Mouse (Mus musculus): Measurements from ENCODE around the gene Bcor.

The Bcor gene

DNA sequence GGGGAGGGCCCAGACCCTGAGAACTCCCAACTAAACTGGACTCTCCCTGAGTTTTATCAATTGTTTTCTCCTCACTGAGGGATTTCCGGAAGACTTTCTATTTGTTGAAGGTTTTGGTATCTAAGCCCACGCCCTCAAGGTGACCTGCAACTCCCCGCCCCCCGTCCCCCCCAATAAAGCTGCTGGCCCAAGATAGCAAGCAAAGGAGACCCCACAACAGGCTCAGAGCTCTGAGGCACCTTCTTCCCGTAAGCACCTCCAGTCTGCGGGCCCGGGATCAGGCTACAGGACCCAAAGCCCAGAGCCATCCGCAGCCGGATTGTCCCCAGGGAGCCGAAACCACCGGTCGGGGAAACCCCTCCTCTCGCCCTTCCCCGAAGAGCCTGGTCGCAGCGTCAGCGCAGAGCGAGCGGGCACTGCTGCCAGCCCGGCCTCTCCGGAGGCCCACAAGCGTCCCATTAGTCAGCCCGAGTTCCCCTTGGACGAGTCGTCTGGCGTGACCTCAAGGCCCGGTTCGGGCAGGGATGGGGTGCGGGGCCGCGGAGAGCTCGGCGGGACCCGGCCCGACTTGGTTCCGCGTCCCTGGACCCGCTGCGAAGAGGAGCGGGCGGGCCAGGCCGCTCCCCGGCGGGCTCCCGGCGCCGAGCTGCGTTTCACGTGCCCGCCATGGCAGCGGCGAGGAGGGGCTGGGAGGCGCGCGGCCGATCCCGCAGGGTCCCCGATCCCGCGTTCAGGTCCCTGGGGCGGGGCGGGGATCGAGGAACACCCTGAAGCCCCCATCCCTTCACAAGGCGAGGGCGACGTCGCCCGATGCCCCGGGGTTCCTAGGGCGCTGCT lies 73.3 kb downstream of the Bcor start:
- peak; percentile 40 for DNase-seq (ENCODE audit: low read depth, low spot score)

- no peak for DNase-seq (ENCODE audit: low read depth, low spot score)
These were observed 74.2 kb downstream of the Bcor start for GRCm38 (mm10) chrX:12085949-12086348.

DNA sequence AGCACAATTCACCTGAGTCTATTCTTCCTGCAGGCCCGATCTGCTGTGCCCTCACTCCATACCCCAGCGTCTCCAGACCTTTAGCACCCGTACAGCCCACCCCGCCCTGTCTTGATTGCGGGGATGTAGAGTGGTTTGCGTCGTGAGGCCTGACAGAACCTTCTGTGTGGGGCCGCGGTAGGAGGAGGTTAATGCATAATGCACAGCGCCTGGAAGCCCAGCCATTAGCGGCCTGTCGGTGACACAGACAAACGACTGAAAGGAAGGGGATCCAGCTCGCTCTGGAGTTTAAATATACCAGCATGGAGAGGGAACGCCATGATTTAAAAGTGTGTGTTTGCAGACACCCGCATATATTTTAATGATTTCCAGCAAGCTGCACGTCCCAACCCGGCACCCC lies 74.9 kb downstream of the Bcor start:
- peak; percentile 23 for DNase-seq (ENCODE audit: low read depth, low spot score)

DNA sequence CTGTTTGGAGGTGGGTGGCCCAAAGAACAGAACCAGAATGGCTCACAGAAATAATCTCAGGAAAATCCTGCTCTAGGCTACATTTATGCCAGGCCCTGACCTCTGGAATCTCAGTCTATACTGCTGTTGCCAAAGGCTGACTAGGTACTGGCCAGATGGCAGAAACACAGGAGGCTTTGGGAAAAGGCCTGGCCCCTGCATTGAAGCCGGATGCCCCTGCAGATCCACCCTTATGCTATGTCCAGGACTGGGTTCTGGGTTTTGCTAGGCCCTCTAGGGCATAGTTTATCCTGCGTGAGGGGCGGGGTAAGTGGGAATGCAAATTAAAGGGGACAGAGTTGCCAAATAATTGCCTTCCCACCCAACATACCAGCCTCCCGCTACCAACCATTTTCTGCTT lies 75.5 kb downstream of the Bcor start:
- no peak for DNase-seq (ENCODE audit: low read depth, low spot score)

GRCm38 (mm10) chrX:12083631-12084030 lies 76.5 kb downstream of the Bcor start:
- no peak for DNase-seq (ENCODE audit: low read depth, low spot score)

DNA sequence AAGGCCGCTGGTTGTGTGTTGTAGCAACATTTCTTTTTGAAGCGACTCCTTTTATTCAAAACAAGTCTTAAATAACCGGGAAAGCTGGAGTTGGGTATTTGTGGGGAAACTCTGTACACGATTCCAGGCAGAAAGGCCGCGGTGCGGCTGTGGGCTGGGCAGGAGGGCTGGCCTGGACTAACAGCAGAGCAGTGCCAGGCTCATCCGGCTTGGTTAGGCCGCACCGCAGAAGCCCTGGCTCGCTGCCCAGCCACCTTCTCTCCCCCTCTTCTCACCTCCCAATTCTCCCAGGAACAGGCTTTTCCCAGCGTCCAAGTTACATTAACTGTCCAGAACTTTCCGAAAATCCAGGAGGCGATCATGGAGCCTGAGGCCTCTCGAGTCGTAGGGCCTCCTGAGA lies 77.4 kb downstream of the Bcor start:
- no peak for DNase-seq (ENCODE audit: low read depth, low spot score)

DNA sequence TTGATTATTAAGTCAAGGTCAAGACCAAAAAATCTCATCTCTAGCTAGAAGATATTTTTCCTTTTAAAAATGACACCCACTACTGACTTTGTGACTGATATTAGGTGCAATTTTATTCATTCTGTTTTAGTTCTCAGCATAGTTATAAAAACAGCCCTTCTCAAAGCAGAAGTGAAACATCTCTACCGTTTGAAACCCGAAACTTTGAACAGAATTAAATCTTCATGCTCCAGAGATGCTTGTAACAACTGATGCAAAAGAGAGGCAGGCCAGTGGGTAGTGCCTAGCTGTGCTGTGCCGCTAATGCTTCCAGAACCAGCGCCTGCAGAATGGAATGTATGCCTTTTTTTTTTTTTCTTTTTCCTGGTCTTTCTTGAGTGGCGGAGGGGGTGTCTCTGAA lies 78.0 kb downstream of the Bcor start:
- no peak for DNase-seq (ENCODE audit: low read depth, low spot score)

GRCm38 (mm10) chrX:12081741-12082155 lies 78.4 kb downstream of the Bcor start:
- DNase-seq (ENCODE audit: low read depth, low spot score), result peak; percentile 32

DNA sequence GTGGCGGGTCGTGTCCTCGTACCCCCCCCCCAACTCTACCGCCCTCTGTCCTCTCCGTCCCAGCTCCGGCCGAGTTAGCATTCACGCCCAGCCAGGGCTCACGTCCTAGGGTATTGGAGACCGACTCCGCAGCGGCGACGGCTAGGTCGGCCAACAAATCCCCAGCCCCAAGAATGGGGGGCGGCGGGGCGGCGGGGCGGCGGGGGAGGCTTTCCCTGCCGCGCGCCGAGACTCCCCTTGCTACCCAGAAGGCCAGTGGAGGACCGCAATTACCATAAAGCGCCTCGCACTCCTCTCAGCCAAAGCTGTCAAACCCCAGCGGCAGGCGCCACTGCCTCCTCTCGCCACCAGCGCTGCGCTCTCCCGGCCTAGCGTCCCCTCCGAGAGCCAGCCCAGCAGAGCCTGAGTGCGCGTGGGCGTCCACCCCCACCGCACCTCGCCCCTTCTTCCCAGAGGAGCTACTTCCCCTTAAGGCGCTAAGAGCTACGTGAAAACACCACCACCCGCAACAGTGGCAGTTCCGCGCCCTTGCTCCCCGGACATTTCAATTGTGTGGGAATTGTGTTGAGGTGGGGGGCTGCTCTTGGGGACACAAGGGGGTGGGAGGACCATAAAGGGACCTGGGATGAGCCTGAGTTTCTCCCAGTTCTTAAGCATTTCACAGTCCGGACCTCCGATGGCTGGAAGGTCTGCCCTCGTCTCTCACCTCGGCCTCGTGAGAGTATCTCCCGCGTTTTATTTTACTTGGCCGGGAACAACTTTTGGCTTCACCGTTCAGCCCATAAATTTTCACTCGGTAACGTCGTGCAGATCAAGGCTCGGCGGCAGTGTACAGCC lies 79.0 kb downstream of the Bcor start:
- DNase-seq (ENCODE audit: low read depth, low spot score), result peak; percentile 50

DNA sequence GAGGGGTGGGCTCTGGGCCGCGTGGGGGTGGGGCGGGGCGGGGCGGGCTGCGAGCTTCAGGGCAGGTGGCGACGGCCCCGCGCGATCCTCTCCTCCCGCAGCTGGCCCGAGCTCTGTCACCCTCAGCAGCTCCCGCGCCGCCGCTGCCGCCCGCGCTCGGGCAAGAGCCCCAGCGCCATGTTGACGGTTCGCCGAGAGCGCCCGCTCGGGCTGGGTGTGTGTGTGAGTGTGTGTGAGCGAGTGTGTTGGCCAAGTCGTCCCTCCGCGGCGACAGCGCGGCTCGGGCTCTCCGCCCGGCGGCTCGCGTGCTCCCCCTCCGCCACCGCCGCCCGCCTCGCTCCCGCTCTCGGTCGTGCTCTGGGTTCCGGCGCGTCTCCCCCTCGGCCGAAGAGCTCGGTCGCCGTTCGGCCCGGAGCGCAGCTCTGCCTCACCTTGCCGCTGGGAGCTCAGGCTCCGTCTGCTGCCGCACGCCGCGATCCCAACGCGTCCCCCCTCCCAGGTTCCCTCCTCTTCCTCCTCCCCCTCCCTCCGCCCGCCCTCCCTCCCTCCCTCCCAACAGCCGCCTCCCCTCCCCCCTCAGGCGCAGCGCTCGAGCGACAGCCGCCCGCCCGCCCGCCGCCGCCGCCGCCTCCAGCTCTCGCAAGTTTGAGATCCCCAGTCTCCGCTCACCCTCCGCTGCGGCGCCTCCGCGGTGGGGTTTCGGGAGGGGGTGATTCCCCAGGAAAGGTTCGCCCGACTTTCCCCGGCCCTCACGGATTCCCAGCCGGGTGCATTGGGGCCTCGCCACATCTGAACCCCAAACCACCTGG lies 79.9 kb downstream of the Bcor start:
- peak; percentile 68 for DNase-seq (ENCODE audit: low read depth, low spot score)

GRCm38 (mm10) chrX:12079309-12080094 lies 80.7 kb downstream of the Bcor start:
- no peak for DNase-seq (ENCODE audit: low read depth, low spot score)

DNA sequence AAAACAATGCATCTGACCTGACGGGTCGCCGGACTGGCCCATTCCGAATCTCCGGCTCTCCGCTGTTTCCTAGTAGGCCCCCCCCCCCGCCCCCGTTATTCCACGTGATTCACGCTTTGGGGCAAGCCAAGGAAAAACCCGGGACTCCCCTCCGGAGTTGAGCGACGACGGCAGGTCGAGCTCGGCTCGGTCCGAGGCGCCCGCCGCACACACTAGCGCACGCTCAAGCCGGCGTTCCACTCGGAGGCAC lies 81.2 kb downstream of the Bcor start:
- DNase-seq (ENCODE audit: low read depth, low spot score), result no peak

DNA sequence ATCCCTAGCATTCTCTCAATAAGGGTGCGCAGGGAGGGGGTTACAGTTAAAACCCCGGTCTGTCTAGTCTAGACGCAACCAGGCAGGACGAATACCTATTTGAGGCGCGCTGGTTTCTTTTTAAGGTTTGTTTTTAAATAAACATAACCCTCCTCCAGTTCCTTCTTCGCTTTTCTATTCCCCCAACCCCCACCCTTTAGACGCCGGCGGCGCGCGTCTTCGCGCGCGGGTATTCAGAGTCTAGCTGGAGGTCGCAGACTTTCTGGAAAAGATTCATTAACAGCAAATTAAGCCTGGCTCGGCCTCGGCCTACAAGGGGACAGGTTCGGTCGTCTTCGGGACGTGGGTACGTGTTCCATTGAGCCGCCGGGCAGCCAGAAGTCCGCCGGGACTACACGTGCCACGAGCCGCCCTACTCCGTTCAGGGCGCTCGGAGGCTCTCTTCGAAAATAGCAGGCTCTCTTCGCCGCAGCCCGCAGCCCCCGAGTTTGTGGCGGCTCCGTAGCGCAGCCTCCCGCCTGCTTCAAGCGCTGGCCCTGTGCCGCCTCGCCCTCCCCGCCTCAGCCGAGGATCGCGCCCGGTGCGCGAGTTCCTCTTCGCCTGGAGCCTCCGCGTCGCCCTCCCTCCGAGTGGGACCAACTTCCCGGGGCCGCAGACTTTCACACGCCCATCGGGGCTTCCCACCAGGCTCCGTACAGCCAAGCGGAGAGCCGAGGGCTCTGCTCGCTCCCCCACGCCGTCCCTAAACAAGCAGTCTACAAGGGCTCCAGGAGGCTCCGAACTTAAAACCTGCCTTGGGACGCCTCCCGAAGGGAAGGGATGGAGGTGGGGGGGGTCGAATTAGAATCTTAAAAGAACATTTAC lies 81.7 kb downstream of the Bcor start:
- DNase-seq (ENCODE audit: low read depth, low spot score), result peak; percentile 88

GRCm38 (mm10) chrX:12077601-12077980 lies 82.6 kb downstream of the Bcor start:
- DNase-seq (ENCODE audit: low read depth, low spot score), result no peak

GRCm38 (mm10) chrX:12076763-12077600 lies 83.2 kb downstream of the Bcor start:
- DNase-seq (ENCODE audit: low read depth, low spot score), result peak; percentile 47

DNA sequence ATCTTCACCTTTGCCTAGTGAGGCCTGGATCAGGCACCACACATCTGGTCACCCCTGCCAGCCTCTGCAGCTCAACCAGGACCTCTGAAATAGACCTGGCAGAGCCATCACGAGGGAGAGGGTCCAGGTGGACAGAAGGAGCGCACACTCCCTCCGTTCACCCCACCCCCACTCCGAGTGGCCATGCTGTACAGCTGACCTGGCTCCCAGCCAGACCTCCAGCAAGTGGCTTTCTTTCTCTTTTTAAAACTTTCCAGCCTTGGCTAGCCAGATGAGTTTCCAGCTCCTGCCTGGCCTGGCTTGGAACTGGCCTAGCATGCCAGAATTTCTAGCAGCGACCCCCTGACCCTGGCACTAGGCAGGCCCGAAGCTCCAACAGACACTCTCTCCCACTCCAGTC lies 87.4 kb downstream of the Bcor start:
- no peak for DNase-seq (ENCODE audit: low read depth, low spot score)

GRCm38 (mm10) chrX:12068978-12069724 lies 91.0 kb downstream of the Bcor start:
- peak; percentile 32 for DNase-seq (ENCODE audit: low read depth, low spot score)

- DNase-seq (ENCODE audit: low read depth, low spot score), result no peak
These were observed 92.2 kb downstream of the Bcor start for GRCm38 (mm10) chrX:12067851-12068510.

Measured in ES-CJ7 (cell line).